Mouse (Mus musculus): ENCODE measurements around the gene Acadl.

DNA sequence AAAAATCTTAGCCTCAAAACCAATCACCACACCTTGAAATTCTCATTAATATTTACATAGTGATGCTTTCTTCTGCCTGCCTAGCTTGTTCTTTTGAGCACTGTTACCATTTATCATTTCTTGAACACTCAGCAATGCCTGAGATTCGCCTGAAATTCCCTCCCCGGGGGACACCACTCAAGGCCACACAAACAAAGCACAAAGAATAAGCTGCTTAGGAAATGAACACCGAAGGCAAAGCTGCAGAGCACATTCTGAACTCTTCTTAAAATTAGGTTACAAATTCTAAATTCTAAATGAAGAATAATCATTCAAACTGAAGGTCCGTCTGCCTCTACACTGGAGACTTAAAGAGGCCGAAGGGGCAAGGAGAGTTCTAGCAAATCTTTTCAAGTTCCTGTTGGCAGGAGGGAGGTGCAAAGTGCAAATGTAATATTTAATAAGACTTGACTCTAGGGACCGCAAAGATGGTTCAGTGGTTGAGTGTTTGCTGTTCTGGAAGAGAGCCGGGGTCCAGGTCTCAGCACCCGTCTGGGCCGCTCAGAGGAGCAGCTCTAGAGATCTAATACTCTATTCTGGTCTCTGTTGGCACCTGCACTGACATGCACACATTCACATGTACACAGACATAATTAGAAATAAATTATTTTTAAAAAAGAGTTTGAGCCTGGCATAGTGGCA, 33.5 kb downstream of the Acadl start:
- TF ChIP-seq CTCF (IDR thresholded peaks at IDR 0.05; ENCODE audit: low read depth): no peak
- no peak for TF ChIP-seq EP300 (IDR thresholded peaks at IDR 0.05; ENCODE audit: low read depth)
